Comparison of ENCODE assay signal across 1 mouse cellular context in the genomic region with DNA sequence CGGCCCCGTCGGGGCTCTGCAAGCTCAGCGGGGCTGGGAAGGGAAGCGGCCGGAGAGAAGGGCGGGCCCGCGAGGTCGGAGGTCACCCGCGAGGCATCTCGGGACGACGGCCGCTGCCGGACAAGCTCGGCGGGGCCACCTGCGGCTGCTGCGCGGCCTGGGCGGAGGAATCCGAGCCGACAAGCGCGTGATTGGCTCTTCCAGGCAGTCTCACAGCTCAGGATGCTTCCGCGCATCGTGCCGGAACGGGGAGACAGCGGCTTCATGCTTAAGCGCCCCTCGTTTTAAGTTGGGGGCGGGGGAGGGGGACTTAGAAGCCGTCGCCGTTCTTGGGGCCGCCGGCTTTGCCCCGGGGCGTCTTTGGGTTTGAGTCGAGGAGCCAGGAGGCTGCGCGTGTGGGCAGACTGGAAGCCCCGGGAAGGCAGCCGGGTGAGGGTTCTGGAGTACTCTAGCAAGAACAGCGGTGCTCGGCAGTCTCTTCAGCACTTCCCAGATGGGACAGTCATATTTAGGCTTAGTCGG.
TF ChIP-seq lines count a peak whose summit lies in the region.

No protein-coding gene starts in this region.

TF ChIP-seq in CH12.LX, 34 proteins besides CTCF, POLR2A, EP300 and RAD21:
- TF ChIP-seq MAFK (IDR thresholded peaks at IDR 0.05; ENCODE audit: insufficient replicate concordance, low read length) (no peak), USF2 (conservative IDR thresholded peaks at IDR 0.05; ENCODE audit: low read depth, low read length) (no peak), GABPA (IDR thresholded peaks at IDR 0.05; ENCODE audit: insufficient replicate concordance, low read depth, low read length) (peak; percentile 7; the same call in 1 of the 2 replicates), ELF1 (IDR thresholded peaks at IDR 0.05; ENCODE audit: low read depth, low read length) (peak; percentile 84), CHD1 (IDR thresholded peaks at IDR 0.05; ENCODE audit: low read depth, low read length) (no peak; the same call in 1 of the 2 replicates), TBP (conservative IDR thresholded peaks at IDR 0.05; ENCODE audit: low read depth, low read length) (no peak; the same call in 1 of the 2 replicates), BHLHE40 (IDR thresholded peaks at IDR 0.05; ENCODE audit: low read depth, low read length) (peak; percentile 65), ETS1 (conservative IDR thresholded peaks at IDR 0.05; ENCODE audit: low read depth, low read length) (peak; percentile 41; the same call in 1 of the 2 replicates), KAT2A (IDR thresholded peaks at IDR 0.05; ENCODE audit: insufficient replicate concordance, low read length) (peak; percentile 98), MAZ (IDR thresholded peaks at IDR 0.05; ENCODE audit: low read depth, low read length) (peak; percentile 87; the same call in 1 of the 2 replicates), NELFE (IDR thresholded peaks at IDR 0.05; ENCODE audit: low read depth, low read length) (peak; percentile 80; the same call in 1 of the 2 replicates), MAX (IDR thresholded peaks at IDR 0.05; ENCODE audit: low read length) (peak; percentile 94), E2F4 (IDR thresholded peaks at IDR 0.05; ENCODE audit: insufficient replicate concordance, low read depth, low read length) (0 out of 2 replicates have a peak, but pooled peaks have one; percentile 40), USF1 (IDR thresholded peaks at IDR 0.05; ENCODE audit: low read depth, low read length) (no peak), ZMIZ1 (IDR thresholded peaks at IDR 0.05; ENCODE audit: low read depth, low read length) (peak; percentile 81), ZKSCAN1 (IDR thresholded peaks at IDR 0.05; ENCODE audit: borderline replicate concordance, low read depth, low read length) (peak; percentile 51; the same call in 1 of the 2 replicates), TCF12 (IDR thresholded peaks at IDR 0.05; ENCODE audit: low read depth, low read length) (peak; percentile 94), JUN (IDR thresholded peaks at IDR 0.05; ENCODE audit: insufficient read depth, low read depth, low read length) (no peak), SMC3 (IDR thresholded peaks at IDR 0.05; ENCODE audit: low read depth, low read length) (no peak), RCOR1 (conservative IDR thresholded peaks at IDR 0.05; ENCODE audit: low read depth, low read length) (peak; percentile 46; the same call in 1 of the 2 replicates), ZC3H11A (IDR thresholded peaks at IDR 0.05; ENCODE audit: low read depth, low read length) (no peak), MXI1 (IDR thresholded peaks at IDR 0.05; ENCODE audit: low read depth, low read length) (peak; percentile 88), MYC (IDR thresholded peaks at IDR 0.05; ENCODE audit: low read depth, low read length) (peak; percentile 86; the same call in 1 of the 2 replicates), JUND (conservative IDR thresholded peaks at IDR 0.05; ENCODE audit: low read depth, low read length) (no peak), POLR2AphosphoS2 (IDR thresholded peaks at IDR 0.05; ENCODE audit: low read depth, low read length) (peak; percentile 25; the same call in 1 of the 2 replicates), IRF4 (IDR thresholded peaks at IDR 0.05; ENCODE audit: low read depth, low read length) (peak; percentile 68; the same call in 1 of the 2 replicates), UBTF (IDR thresholded peaks at IDR 0.05; ENCODE audit: low read depth, low read length) (0 out of 2 replicates have a peak, but pooled peaks have one; percentile 73), CHD2 (IDR thresholded peaks at IDR 0.05; ENCODE audit: low read length) (peak; percentile 96), PAX5 (IDR thresholded peaks at IDR 0.05; ENCODE audit: low read length) (no peak), MEF2A (IDR thresholded peaks at IDR 0.05; ENCODE audit: borderline replicate concordance, low read depth, low read length) (peak; percentile 87), HCFC1 (IDR thresholded peaks at IDR 0.05; ENCODE audit: low read depth, low read length) (peak; percentile 83), ZNF384 (IDR thresholded peaks at IDR 0.05; ENCODE audit: low read depth, low read length) (no peak), NRF1 (IDR thresholded peaks at IDR 0.05; ENCODE audit: low read depth, low read length) (peak; percentile 62), SIN3A (IDR thresholded peaks at IDR 0.05; ENCODE audit: low read length) (peak; percentile 90; the same call in 1 of the 2 replicates)
